Mouse (Mus musculus) ES-E14 (cell line): Measurements from ENCODE around the gene Klhl22. TPM values are rescaled to one million over a fixed set of nuclear protein-coding genes. Genes with fewer than 3 reads are reported as not detected.

ENCODE experiments used
- DNase-seq: peaks from one replicate; pipeline ENCODE4 v3.0.0-alpha.2; 2013; ENCODE audit warnings: low read depth, low spot score
- H3K27ac ChIP-seq: 2 replicates; pipeline ENCODE4 v1.5.1; 2012; ENCODE audit warnings: low read depth, mild to moderate bottlenecking, low read length, moderate library complexity, mixed read lengths; ENCODE audit not compliant: poor library complexity, insufficient read depth, severe bottlenecking
- H3K36me3 ChIP-seq: 2 replicates; pipeline ENCODE4 v1.6.1; 2012; ENCODE audit warnings: mild to moderate bottlenecking, low read length, moderate library complexity, mixed read lengths; ENCODE audit not compliant: control insufficient read depth, poor library complexity, insufficient read depth, severe bottlenecking
- H3K4me1 ChIP-seq, 2 experiments: fragments of 150-350 bp in 1 of 2; sonication (generic) in 1 of 2; 2 replicates each; pipeline ENCODE4 v1.6.1; 2012; ENCODE audit warnings: low read length in 2 of 2, mild to moderate bottlenecking in 1 of 2, mixed read lengths in 1 of 2; ENCODE audit not compliant: control insufficient read depth in 2 of 2, insufficient read depth in 2 of 2, poor library complexity in 1 of 2
- H3K4me3 ChIP-seq, 2 experiments: fragments of 150-350 bp in 1 of 2; sonication (generic) in 1 of 2; 2 replicates each; pipeline ENCODE4 v1.5.1; 2012; ENCODE audit warnings: low read length in 2 of 2, low read depth in 1 of 2, mild to moderate bottlenecking in 1 of 2, mixed read lengths in 1 of 2; ENCODE audit not compliant: insufficient read depth in 1 of 2, poor library complexity in 1 of 2, severe bottlenecking in 1 of 2
- H3K9ac ChIP-seq: 2 replicates; pipeline ENCODE4 v1.6.1; 2012; ENCODE audit warnings: low read depth, mild to moderate bottlenecking, low read length, mixed read lengths; ENCODE audit not compliant: poor library complexity, insufficient read depth, severe bottlenecking
- H3K9me3 ChIP-seq: fragments of 150-350 bp; sonication (generic); 2 replicates; pipeline ENCODE4 v1.6.1; 2012; ENCODE audit warnings: low read depth, mild to moderate bottlenecking, low read length; ENCODE audit not compliant: control insufficient read depth, insufficient read depth
- CHD2 ChIP-seq: IDR thresholded peaks from 2 replicates; pipeline ENCODE4 v1.6.1; 2014; ENCODE audit warnings: mild to moderate bottlenecking, low read depth, low read length, inconsistent platforms
- HCFC1 ChIP-seq: IDR thresholded peaks from 2 replicates; pipeline ENCODE4 v1.6.1; 2012; ENCODE audit warnings: low read length, inconsistent platforms, borderline replicate concordance; ENCODE audit not compliant: insufficient read depth
- MAFK ChIP-seq: IDR thresholded peaks from 2 replicates; pipeline ENCODE4 v1.6.1; 2014; ENCODE audit warnings: mild to moderate bottlenecking, low read depth, low read length, inconsistent platforms; ENCODE audit not compliant: insufficient read depth
- ZC3H11A ChIP-seq: IDR thresholded peaks from 2 replicates; pipeline ENCODE4 v1.6.1; 2012; ENCODE audit warnings: low read depth, mild to moderate bottlenecking, inconsistent platforms, low read length, borderline replicate concordance
- ZNF384 ChIP-seq: IDR thresholded peaks from 2 replicates; pipeline ENCODE4 v1.6.1; 2012; ENCODE audit warnings: low read depth, low read length, inconsistent platforms
- in situ Hi-C, 2 experiments: fragments of 600-800 bp; cut with MboI; formaldehyde crosslinking; loops; one replicate each; pipeline ENCODE4 v1.15.1; 2025; ENCODE audit warnings: low sequenced_read_pairs in 2 of 2, inconsistent platforms in 1 of 2; ENCODE audit not compliant: unreplicated experiment in 2 of 2
- total RNA-seq: library from RNA; depleted of rRNA; stranded (reverse); fragments of 300-350 nt; gene quantifications from 2 replicates; pipeline ENCODE4 v1.2.3, GENCODE M21; 2012

The Klhl22 gene
- total RNA-seq, 1 experiment, result 64.7 TPM

- H3K4me1 ChIP-seq, result no peaks in the 10 kb centered on the region
- no peaks in the 10 kb centered on the region for H3K9me3 ChIP-seq
- in situ Hi-C loops, result loop anchor here (10.0 to 25.0 kb wide), 2 partner anchors 776 to 803 kb away; partner anchors contain the start of gene Gp1bb (in 1 of the 2)
- no peak overlapping the region for H3K9ac ChIP-seq
- H3K36me3 ChIP-seq, result no peaks in the 10 kb centered on the region
- no peak overlapping the region for H3K4me3 ChIP-seq
- DNase-seq, result no peak
- no peak overlapping the region for H3K27ac ChIP-seq
- no peak for TF ChIP-seq MAFK
- no peak for TF ChIP-seq CHD2
- TF ChIP-seq ZC3H11A, result no peak
- TF ChIP-seq ZNF384, result no peak
- no peak for TF ChIP-seq HCFC1
Observed at GRCm38 (mm10) chr16:17809125-17809524, 49.7 kb downstream of the Klhl22 start.

DNA sequence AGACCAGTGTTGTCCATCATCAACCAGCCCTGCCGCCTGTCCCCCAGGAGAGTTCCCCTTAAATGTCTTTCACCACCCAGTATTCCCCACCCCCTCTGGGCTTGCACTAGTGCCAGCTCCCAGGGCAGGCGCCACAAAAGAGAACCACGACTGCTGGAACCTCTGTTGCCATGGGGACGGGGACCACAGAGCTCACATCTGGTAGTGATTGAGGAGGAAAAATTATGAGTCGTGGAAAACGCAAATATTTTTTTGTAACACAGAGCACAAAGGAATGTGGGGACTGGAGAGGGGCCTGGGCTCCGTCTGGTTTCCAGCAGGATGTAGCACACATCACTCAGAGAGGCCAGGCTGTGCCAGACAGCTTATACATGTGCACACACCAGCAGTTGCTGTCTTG, 50.3 kb downstream of the Klhl22 start:
- TF ChIP-seq ZC3H11A, result no peak
- no peak for TF ChIP-seq MAFK
- TF ChIP-seq HCFC1, result no peak
- no peak for TF ChIP-seq CHD2
- no peak for TF ChIP-seq ZNF384
- no peaks in the 10 kb centered on the region for H3K4me1 ChIP-seq
- in situ Hi-C loops, result loop anchor here (10.0 to 25.0 kb wide), 2 partner anchors 775 to 803 kb away; partner anchors contain the start of gene Gp1bb (in 1 of the 2)

GRCm38 (mm10) chr16:17812120-17812519, 52.7 kb downstream of the Klhl22 start:
- no peaks in the 10 kb centered on the region for H3K36me3 ChIP-seq
- peaks cover 0 to 2% of the 10 kb centered on the region in 2 experiments; a peak in 1 of 4 replicates for H3K4me1 ChIP-seq
- no peak overlapping the region for H3K27ac ChIP-seq
- H3K9me3 ChIP-seq, result no peaks in the 10 kb centered on the region
- no peak overlapping the region for H3K4me3 ChIP-seq
- DNase-seq, result no peak
- no peak overlapping the region for H3K9ac ChIP-seq
- TF ChIP-seq MAFK (no peak), ZC3H11A (no peak), CHD2 (no peak), HCFC1 (no peak), ZNF384 (no peak)
- in situ Hi-C loops, result loop anchor here in 1 of 2 experiments (25.0 kb wide), 1 partner anchor 800 kb away; the partner anchor contains the start of gene Gp1bb

More for the DNA sequence above, 50.3 kb downstream of the Klhl22 start:
- Histone ChIP-seq H3K4me3 (no peak overlapping the region), H3K9me3 (no peaks in the 10 kb centered on the region), H3K27ac (no peak overlapping the region), H3K36me3 (no peaks in the 10 kb centered on the region), H3K9ac (no peak overlapping the region)
- no peak for DNase-seq

- DNase-seq, result no peak
- Histone ChIP-seq H3K9ac (no peak overlapping the region), H3K4me1 (peaks cover 0 to 2% of the 10 kb centered on the region in 2 experiments; a peak in 1 of 4 replicates), H3K4me3 (no peak overlapping the region), H3K27ac (no peak overlapping the region), H3K36me3 (no peaks in the 10 kb centered on the region), H3K9me3 (no peaks in the 10 kb centered on the region)
- in situ Hi-C loops, result loop anchor here in 1 of 2 experiments (25.0 kb wide), 1 partner anchor 799 kb away; the partner anchor contains the start of gene Gp1bb
- TF ChIP-seq ZC3H11A (no peak), MAFK (no peak), ZNF384 (no peak)
Observed at GRCm38 (mm10) chr16:17813173-17813572, 53.8 kb downstream of the Klhl22 start.
